Mouse (Mus musculus) kidney, adult 11 months (tissue): ENCODE results near the gene Gm38393.
A peak's percentile ranks its signal among the peaks of the same experiment; 100 is the strongest.

Source experiments
- DNase-seq: peaks from one replicate; pipeline ENCODE4 v3.0.0; 2022

The Gm38393 gene

GRCm38 (mm10) chr7:60004606-60005330, at the start of gene Gm38393, which contains the start of gene Snurf:
TSS of gene Gm38393 (minus strand) at chr7:60005064.
TSS of gene Snurf (minus strand) at chr7:60005049.
- DNase-seq, result peak; percentile 70

- no peak for DNase-seq
Measured at GRCm38 (mm10) chr7:60047481-60048201, 42.8 kb upstream of the Gm38393 start.

DNA sequence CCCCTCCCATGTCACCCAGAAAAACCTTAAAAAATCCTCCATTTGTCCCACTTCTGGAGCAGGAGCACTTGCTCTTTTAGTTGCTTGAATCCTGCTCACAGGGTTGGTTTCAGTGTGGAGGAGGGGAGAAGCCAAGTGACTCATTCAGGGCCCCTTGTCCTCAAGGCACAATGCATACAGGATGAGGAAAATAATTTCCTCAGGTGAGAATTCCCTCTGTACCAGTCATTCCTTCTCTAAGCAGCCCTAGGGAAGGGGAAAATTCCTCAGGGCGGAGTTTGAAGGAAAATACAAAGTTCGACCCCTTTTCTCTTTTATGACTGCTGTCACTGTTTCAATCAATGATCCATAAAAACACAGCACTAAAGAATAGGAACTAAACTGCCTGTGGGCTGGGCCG, 8.3 kb upstream of the Gm38393 start:
- DNase-seq, result no peak

DNA sequence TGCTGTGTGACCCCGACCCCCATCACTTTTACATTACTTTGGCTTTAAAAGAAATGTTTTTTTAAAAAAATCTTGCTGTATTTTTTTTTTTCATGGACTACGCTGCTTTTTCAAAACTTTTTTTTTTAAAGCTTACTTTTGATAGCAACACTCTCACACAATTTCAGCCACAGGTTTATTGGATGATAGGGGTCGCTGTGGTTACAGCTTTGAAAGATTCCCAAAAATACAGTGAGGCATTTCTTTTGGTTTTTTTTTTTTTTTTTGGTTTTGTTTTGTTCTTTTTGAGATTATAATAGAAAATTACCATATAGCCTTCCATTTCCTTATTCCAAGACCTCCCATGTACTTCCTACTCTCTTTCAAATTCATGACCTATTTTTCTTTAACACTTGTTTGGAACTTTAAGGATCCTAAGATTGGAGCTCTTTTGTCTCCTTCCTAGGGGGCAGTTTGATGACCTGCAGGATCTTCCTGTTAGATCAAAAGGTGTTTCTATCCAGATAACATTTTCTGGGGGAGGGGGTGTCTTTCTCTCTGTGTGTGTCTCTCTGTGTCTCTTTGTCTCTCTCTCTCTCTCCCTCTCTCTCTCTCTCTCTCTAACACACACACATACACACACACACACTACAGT, 3.0 kb upstream of the Gm38393 start:
- DNase-seq, result no peak

- no peak for DNase-seq
Measured at GRCm38 (mm10) chr7:60006262-60006661, 1.4 kb upstream of the Gm38393 start.

DNA sequence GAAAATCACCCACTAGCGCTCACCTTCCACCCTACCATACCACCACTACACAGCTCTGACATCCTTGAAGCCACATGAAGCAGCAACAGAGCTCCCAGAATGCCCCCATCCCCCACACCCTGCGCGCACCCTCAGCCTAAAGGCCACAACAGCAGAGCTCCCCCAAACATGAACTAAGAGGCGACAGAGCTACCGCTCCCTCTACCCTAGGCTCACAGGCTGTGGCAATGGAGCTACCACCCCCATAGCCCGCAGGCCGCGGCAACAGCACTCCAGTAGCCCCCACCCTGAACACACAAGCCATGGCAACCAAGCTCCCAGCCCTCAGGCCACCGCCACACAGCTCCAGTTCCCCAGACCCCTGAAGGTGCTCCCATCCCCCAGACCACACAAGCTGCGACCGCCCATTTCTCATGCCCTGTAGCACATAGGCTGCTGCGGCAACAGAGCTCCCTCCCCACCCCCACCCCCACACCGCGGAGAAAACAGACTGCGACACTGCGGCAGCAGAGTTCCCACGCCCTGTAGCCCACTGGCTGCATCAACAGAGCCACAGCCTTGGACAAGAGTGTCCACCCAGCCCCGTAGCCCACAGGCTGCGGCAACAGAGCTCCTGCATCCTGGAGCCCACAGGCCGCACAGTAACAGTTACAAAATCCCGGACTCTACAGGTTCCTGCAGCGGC, 801 bp downstream of the Gm38393 start:
- DNase-seq, result peak; percentile 11

- DNase-seq, result peak; percentile 12
Measured at GRCm38 (mm10) chr7:60003006-60003865, 1.6 kb downstream of the Gm38393 start.

DNA sequence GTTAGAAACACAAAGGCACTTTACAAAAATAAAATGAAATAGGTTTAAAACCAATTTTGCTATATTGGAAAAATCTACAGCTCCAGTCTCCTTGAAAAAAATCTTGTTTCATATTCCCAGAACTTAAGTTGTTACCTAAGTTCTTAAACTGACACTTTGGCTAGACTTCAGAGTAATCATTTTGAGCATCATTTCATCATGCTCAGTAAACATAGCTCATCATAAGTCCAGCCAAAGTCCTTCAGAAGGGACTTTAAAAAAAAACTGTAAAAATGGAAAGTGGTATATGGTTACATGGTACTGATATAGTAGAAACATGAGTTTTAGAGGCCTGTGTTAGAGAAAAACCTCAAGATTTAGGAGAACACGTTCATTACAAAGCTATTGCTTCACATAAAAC, 26.2 kb downstream of the Gm38393 start:
- no peak for DNase-seq
